Mouse (Mus musculus) lung, postnatal 0 days (tissue): Measurements from ENCODE around the gene Kcnq1.

Source experiments
- CTCF ChIP-seq: IDR thresholded peaks from 2 replicates; pipeline ENCODE4 v1.5.1; 2016; ENCODE audit warnings: antibody characterized with exemption, mild to moderate bottlenecking
- EP300 ChIP-seq: IDR thresholded peaks from 2 replicates; pipeline ENCODE4 v1.6.1; 2016; ENCODE audit warnings: antibody characterized with exemption, mild to moderate bottlenecking, control low read depth

DNA sequence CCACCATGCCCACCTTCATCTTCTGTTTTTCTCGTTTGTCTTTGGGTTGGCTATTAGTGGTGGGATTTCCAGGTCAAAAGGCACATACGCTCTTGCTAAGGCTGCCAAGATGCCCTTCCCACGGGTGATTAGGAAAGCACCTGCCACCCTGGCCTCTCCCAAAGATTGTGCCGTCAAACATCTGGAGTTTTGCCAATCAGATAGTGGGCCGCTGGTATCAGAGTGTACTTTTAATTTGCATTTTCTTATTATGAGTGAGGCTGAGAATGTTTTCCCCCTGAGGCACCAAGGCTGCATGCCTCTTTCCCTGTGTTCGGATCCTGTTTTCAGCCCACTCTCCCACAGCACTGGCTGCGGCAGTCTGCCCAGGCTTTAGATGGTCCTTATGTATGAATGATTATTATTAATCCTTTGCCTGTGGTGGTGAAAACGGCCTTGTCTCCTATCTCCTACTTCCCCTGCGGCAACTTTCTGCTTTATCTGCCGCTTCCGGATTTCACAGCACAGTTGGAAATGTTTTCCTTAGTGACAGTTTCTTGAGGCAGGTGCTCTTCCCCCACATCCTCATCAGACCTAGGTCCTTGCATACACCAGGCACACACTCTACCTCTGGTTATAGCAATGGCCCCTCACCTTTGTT lies 784 bp upstream of the Kcnq1 start:
- no peak for TF ChIP-seq EP300
- no peak for TF ChIP-seq CTCF
